Mouse (Mus musculus) neural tube, embryonic 14.5 days (tissue): ENCODE results near the gene Olfr339. TPM values are rescaled to one million over a fixed set of nuclear protein-coding genes. Genes with fewer than 3 reads are reported as not detected.
"Not testable (repeated sequence)": the region's sequence is repeated elsewhere in the genome, so short reads cannot be mapped to it uniquely, and the experiment has no call there.

Experiments
- ATAC-seq: fragments of 200-750 bp; cut with Nextera tagmentation; 2 replicates; pipeline ENCODE4 v1.8.0; 2017; ENCODE audit warnings: low read depth, mild to moderate bottlenecking, moderate TSS enrichment, moderate library complexity
- H3K27ac ChIP-seq: fragments of 300-500 bp; sonication (generic); 2 replicates; pipeline ENCODE4 v1.5.1; 2014; ENCODE audit warnings: low read depth, mild to moderate bottlenecking, control low read depth, low read length, moderate library complexity, mixed read lengths
- H3K27me3 ChIP-seq: fragments of 300-500 bp; sonication (generic); 2 replicates; pipeline ENCODE4 v1.6.1; 2014; ENCODE audit warnings: low read length; ENCODE audit not compliant: control insufficient read depth, insufficient read depth
- H3K36me3 ChIP-seq: fragments of 300-500 bp; sonication (generic); 2 replicates; pipeline ENCODE4 v1.6.1; 2014; ENCODE audit warnings: low read length, mixed read lengths; ENCODE audit not compliant: control insufficient read depth, insufficient read depth
- H3K4me1 ChIP-seq: fragments of 300-500 bp; sonication (generic); 2 replicates; pipeline ENCODE4 v1.6.1; 2014; ENCODE audit warnings: low read length; ENCODE audit not compliant: control insufficient read depth, insufficient read depth
- H3K4me2 ChIP-seq: fragments of 300-500 bp; sonication (generic); 2 replicates; pipeline ENCODE4 v1.6.1; 2014; ENCODE audit warnings: mild to moderate bottlenecking, low read depth, low read length, control low read depth
- H3K4me3 ChIP-seq: fragments of 300-500 bp; sonication (generic); 2 replicates; pipeline ENCODE4 v1.5.1; 2014; ENCODE audit warnings: low read depth, low read length, control low read depth, mixed read lengths
- H3K9ac ChIP-seq: fragments of 300-500 bp; sonication (generic); replicated peaks from 2 replicates; pipeline ENCODE4 v1.6.1; 2014; ENCODE audit warnings: low read depth, mild to moderate bottlenecking, control low read depth, low read length, mixed read lengths
- H3K9me3 ChIP-seq: fragments of 300-500 bp; sonication (generic); 2 replicates; pipeline ENCODE4 v1.6.1; 2016; ENCODE audit warnings: low read length; ENCODE audit not compliant: control insufficient read depth
- WGBS: fragments of 180-500 bp; shearing (Covaris S2); extraction: QIAGEN DNeasy Blood & Tissue Kit; methylation state at CpG from one replicate; pipeline ENCODE4 v1.1.7; 2014; 5-methylcytosine and 5-hydroxymethylcytosine counted together
- polyA plus RNA-seq: library from polyadenylated mRNA; unstranded; fragments of >200 nt; fragmentation: Nextera tagmentation; extraction: Ambion mirVana; gene quantifications from 2 replicates; pipeline ENCODE4 v1.2.1, GENCODE M21; 2014

Olfr339 gene
- not detected in 2 replicates for polyA plus RNA-seq

DNA sequence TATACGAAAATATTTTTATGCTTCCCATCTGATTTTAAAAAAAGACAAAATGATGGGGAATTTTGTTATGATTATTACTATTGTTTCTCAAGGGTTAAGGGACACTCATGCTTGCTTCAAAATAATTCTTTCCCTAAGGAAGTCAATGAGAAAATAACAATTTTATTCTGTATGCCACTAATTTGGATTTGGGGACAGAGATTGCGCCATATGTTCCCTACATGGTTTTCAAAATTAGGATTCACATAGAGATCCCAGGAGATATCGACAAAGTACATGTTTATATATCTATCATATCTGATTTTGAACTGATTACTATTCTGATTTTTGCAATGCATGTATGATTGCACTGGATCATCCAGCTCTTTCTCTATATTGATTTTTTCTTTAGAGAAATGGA is at the start of gene Olfr339:
Olfr339 (plus strand) TSS at position 301 of the 400 bp plus-strand sequence.
- 92% methylated on average over 3 of the region's 3 CpGs for WGBS
- Histone ChIP-seq H3K9me3 (peaks cover 4% of the 10 kb centered on the region; the same call in 1 of the 2 replicates), H3K9ac (no peak within 1 kb of the TSS), H3K4me1 (no peaks in the 10 kb centered on the region), H3K36me3 (no peaks in the 10 kb centered on the region), H3K4me3 (no peak within 1 kb of the TSS), H3K4me2 (no peak within 1 kb of the TSS), H3K27me3 (no peaks in the 10 kb centered on the region), H3K27ac (no peak within 1 kb of the TSS)
- no peak for ATAC-seq

DNA sequence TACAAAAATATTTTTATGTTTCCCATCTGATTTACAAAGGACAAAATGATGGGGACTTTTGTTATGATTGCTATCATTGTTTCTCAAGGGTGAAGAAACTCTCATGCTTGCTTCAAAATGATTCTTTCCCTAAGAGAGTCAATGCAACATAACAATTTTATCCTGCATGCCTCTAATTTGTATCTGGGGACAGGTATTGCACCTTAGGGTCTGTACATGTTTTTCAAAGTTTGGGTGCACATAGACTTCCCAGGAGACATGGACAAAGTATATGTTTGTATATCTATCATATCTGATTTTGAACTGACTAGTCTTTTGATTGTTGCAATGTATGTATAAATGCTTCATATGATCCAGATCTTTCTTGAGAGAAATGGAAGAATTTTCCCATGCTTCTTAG is 45.5 kb upstream of the Olfr339 start, which contains the start of gene Olfr338:
Olfr338 (plus strand) TSS at position 301 of the 400 bp plus-strand sequence.
- no peak within 1 kb of the TSS for H3K9ac ChIP-seq
- no peak within 1 kb of the TSS for H3K27ac ChIP-seq
- H3K4me2 ChIP-seq: no peak within 1 kb of the TSS
- ATAC-seq: no peak
- no peaks in the 10 kb centered on the region for H3K9me3 ChIP-seq
- no peaks in the 10 kb centered on the region for H3K36me3 ChIP-seq
- H3K4me3 ChIP-seq: no peak within 1 kb of the TSS
- no peaks in the 10 kb centered on the region for H3K27me3 ChIP-seq
- H3K4me1 ChIP-seq: no peaks in the 10 kb centered on the region

GRCm38 (mm10) chr2:36415174-36415573 is 3.6 kb upstream of the Olfr339 start:
- WGBS: 88% methylated on average over 3 of the region's 3 CpGs
- not testable (repeated sequence) for ATAC-seq, H3K4me1 ChIP-seq, H3K4me2 ChIP-seq, H3K4me3 ChIP-seq, H3K27ac ChIP-seq, H3K9ac ChIP-seq, H3K27me3 ChIP-seq, H3K36me3 ChIP-seq, H3K9me3 ChIP-seq

GRCm38 (mm10) chr2:36415591-36415990 is 3.2 kb upstream of the Olfr339 start:
- not testable (repeated sequence) for H3K27me3 ChIP-seq, H3K27ac ChIP-seq, H3K9me3 ChIP-seq, H3K4me3 ChIP-seq, H3K9ac ChIP-seq, H3K4me1 ChIP-seq, H3K4me2 ChIP-seq, ATAC-seq, H3K36me3 ChIP-seq
- 92% methylated on average over 7 of the region's 7 CpGs for WGBS

- 0 out of 2 replicates have a peak, but pooled peaks cover 4% of the 10 kb centered on the region for H3K9me3 ChIP-seq
- no peaks in the 10 kb centered on the region for H3K4me1 ChIP-seq
- 74% methylated on average over 1 of the region's 1 CpGs for WGBS
- H3K4me2 ChIP-seq: no peak within 1 kb of the TSS
- H3K27me3 ChIP-seq: no peaks in the 10 kb centered on the region
- no peak within 1 kb of the TSS for H3K4me3 ChIP-seq
- H3K36me3 ChIP-seq: no peaks in the 10 kb centered on the region
- H3K27ac ChIP-seq: no peak within 1 kb of the TSS
- ATAC-seq: no peak
- no peak within 1 kb of the TSS for H3K9ac ChIP-seq
Observed at GRCm38 (mm10) chr2:36452287-36452686, 33.5 kb downstream of the Olfr339 start, which contains the start of gene Olfr340. Gene Olfr340, plus strand, starts transcription at chr2:36452587.

GRCm38 (mm10) chr2:36473634-36474033 is 54.9 kb downstream of the Olfr339 start:
- H3K36me3 ChIP-seq: no peaks in the 10 kb centered on the region
- H3K9ac ChIP-seq: no peak overlapping the region
- H3K4me2 ChIP-seq: no peak overlapping the region
- no peak for ATAC-seq
- no peaks in the 10 kb centered on the region for H3K27me3 ChIP-seq
- no peaks in the 10 kb centered on the region for H3K4me1 ChIP-seq
- no peak overlapping the region for H3K4me3 ChIP-seq
- no peak overlapping the region for H3K27ac ChIP-seq
- H3K9me3 ChIP-seq: peaks cover 6% of the 10 kb centered on the region; the same call in 1 of the 2 replicates

Other genes with a start within 250 kb of the Olfr339 start
- 2.7 and 7.7 TPM in 2 replicates for gene Ptgs1, start 188.5 kb upstream of the Olfr339 start, polyA plus RNA-seq
- not detected in 2 replicates for gene Olfr338, start 45.4 kb upstream of the Olfr339 start, polyA plus RNA-seq
- not detected in 2 replicates for gene Olfr340, start 33.6 kb downstream of the Olfr339 start, polyA plus RNA-seq
- gene Olfr341, start 63.5 kb downstream of the Olfr339 start, polyA plus RNA-seq: not detected in 2 replicates
- not detected in 2 replicates for gene Olfr342, start 106.1 kb downstream of the Olfr339 start, polyA plus RNA-seq
- gene Olfr344, start 147.7 kb downstream of the Olfr339 start, polyA plus RNA-seq: not detected in 2 replicates
- gene Olfr345, start 221.1 kb downstream of the Olfr339 start, polyA plus RNA-seq: not detected in 2 replicates